Mouse (Mus musculus) ES-E14 (cell line): ENCODE data around the gene Gm45015. TPM values are rescaled to one million over a fixed set of nuclear protein-coding genes. Genes with fewer than 3 reads are reported as not detected.
A peak's percentile ranks its signal among the peaks of the same experiment; 100 is the strongest.
"Not testable (repeated sequence)": the region's sequence is repeated elsewhere in the genome, so short reads cannot be mapped to it uniquely, and the experiment has no call there.

Experiments used
- DNase-seq: peaks from one replicate; pipeline ENCODE4 v3.0.0-alpha.2; 2013; ENCODE audit warnings: low read depth, low spot score
- H3K27ac ChIP-seq: 2 replicates; pipeline ENCODE4 v1.5.1; 2012; ENCODE audit warnings: low read depth, mild to moderate bottlenecking, low read length, moderate library complexity, mixed read lengths; ENCODE audit not compliant: poor library complexity, insufficient read depth, severe bottlenecking
- H3K36me3 ChIP-seq: 2 replicates; pipeline ENCODE4 v1.6.1; 2012; ENCODE audit warnings: mild to moderate bottlenecking, low read length, moderate library complexity, mixed read lengths; ENCODE audit not compliant: control insufficient read depth, poor library complexity, insufficient read depth, severe bottlenecking
- H3K4me1 ChIP-seq, 2 experiments: fragments of 150-350 bp in 1 of 2; sonication (generic) in 1 of 2; 2 replicates each; pipeline ENCODE4 v1.6.1; 2012; ENCODE audit warnings: low read length in 2 of 2, mild to moderate bottlenecking in 1 of 2, mixed read lengths in 1 of 2; ENCODE audit not compliant: control insufficient read depth in 2 of 2, insufficient read depth in 2 of 2, poor library complexity in 1 of 2
- H3K4me3 ChIP-seq, 2 experiments: fragments of 150-350 bp in 1 of 2; sonication (generic) in 1 of 2; 2 replicates each; pipeline ENCODE4 v1.5.1; 2012; ENCODE audit warnings: low read length in 2 of 2, low read depth in 1 of 2, mild to moderate bottlenecking in 1 of 2, mixed read lengths in 1 of 2; ENCODE audit not compliant: insufficient read depth in 1 of 2, poor library complexity in 1 of 2, severe bottlenecking in 1 of 2
- H3K9ac ChIP-seq: 2 replicates; pipeline ENCODE4 v1.6.1; 2012; ENCODE audit warnings: low read depth, mild to moderate bottlenecking, low read length, mixed read lengths; ENCODE audit not compliant: poor library complexity, insufficient read depth, severe bottlenecking
- H3K9me3 ChIP-seq: fragments of 150-350 bp; sonication (generic); 2 replicates; pipeline ENCODE4 v1.6.1; 2012; ENCODE audit warnings: low read depth, mild to moderate bottlenecking, low read length; ENCODE audit not compliant: control insufficient read depth, insufficient read depth
- CHD2 ChIP-seq: IDR thresholded peaks from 2 replicates; pipeline ENCODE4 v1.6.1; 2014; ENCODE audit warnings: mild to moderate bottlenecking, low read depth, low read length, inconsistent platforms
- HCFC1 ChIP-seq: IDR thresholded peaks from 2 replicates; pipeline ENCODE4 v1.6.1; 2012; ENCODE audit warnings: low read length, inconsistent platforms, borderline replicate concordance; ENCODE audit not compliant: insufficient read depth
- MAFK ChIP-seq: IDR thresholded peaks from 2 replicates; pipeline ENCODE4 v1.6.1; 2014; ENCODE audit warnings: mild to moderate bottlenecking, low read depth, low read length, inconsistent platforms; ENCODE audit not compliant: insufficient read depth
- ZC3H11A ChIP-seq: IDR thresholded peaks from 2 replicates; pipeline ENCODE4 v1.6.1; 2012; ENCODE audit warnings: low read depth, mild to moderate bottlenecking, inconsistent platforms, low read length, borderline replicate concordance
- ZNF384 ChIP-seq: IDR thresholded peaks from 2 replicates; pipeline ENCODE4 v1.6.1; 2012; ENCODE audit warnings: low read depth, low read length, inconsistent platforms
- in situ Hi-C, 2 experiments: fragments of 600-800 bp; cut with MboI; formaldehyde crosslinking; loops; one replicate each; pipeline ENCODE4 v1.15.1; 2025; ENCODE audit warnings: low sequenced_read_pairs in 2 of 2, inconsistent platforms in 1 of 2; ENCODE audit not compliant: unreplicated experiment in 2 of 2
- total RNA-seq: library from RNA; depleted of rRNA; stranded (reverse); fragments of 300-350 nt; gene quantifications from 2 replicates; pipeline ENCODE4 v1.2.3, GENCODE M21; 2012; rRNA removed

Gm45015 gene
- total RNA-seq, 1 experiment: not detected

- DNase-seq: no peak
- no peaks in the 10 kb centered on the region for H3K9me3 ChIP-seq
- no peaks in the 10 kb centered on the region for H3K4me1 ChIP-seq
- H3K4me3 ChIP-seq: no peak overlapping the region
- no peaks in the 10 kb centered on the region for H3K36me3 ChIP-seq
- no peak overlapping the region for H3K27ac ChIP-seq
- no peak for TF ChIP-seq MAFK
- TF ChIP-seq HCFC1: no peak
- no peak overlapping the region for H3K9ac ChIP-seq
- in situ Hi-C loops: no loop called here
Observed at GRCm38 (mm10) chrX:73321029-73321428, 15.6 kb downstream of the Gm45015 start.

- TF ChIP-seq ZC3H11A: no peak
- TF ChIP-seq MAFK: no peak
- no peak for TF ChIP-seq CHD2
- no peak for TF ChIP-seq ZNF384
- no peak for TF ChIP-seq HCFC1
- Histone ChIP-seq H3K9ac (no peak overlapping the region), H3K9me3 (no peaks in the 10 kb centered on the region), H3K27ac (no peak overlapping the region), H3K4me1 (no peaks in the 10 kb centered on the region), H3K4me3 (no peak overlapping the region), H3K36me3 (no peaks in the 10 kb centered on the region)
- in situ Hi-C loops: no loop called here
- peak; percentile 11 for DNase-seq
Observed at GRCm38 (mm10) chrX:73312522-73312921, 24.1 kb downstream of the Gm45015 start.

- H3K4me3 ChIP-seq, H3K4me1 ChIP-seq, H3K36me3 ChIP-seq, H3K27ac ChIP-seq, in situ Hi-C loops, H3K9me3 ChIP-seq, H3K9ac ChIP-seq, DNase-seq: not testable (repeated sequence)
Observed at GRCm38 (mm10) chrX:73295745-73296144, 40.9 kb downstream of the Gm45015 start.

GRCm38 (mm10) chrX:73292876-73293275 lies 43.8 kb downstream of the Gm45015 start, which contains the start of the genes Xlr5a and Xlr5c:
Gene Xlr5a, minus strand, starts transcription at chrX:73292976.
Gene Xlr5c, minus strand, starts transcription at chrX:73292976.
- H3K36me3 ChIP-seq, in situ Hi-C loops, DNase-seq, H3K4me1 ChIP-seq, H3K9me3 ChIP-seq, H3K27ac ChIP-seq, H3K9ac ChIP-seq, H3K4me3 ChIP-seq: not testable (repeated sequence)

Other genes with a start within 250 kb of the Gm45015 start
- gene Xlr3a, start 239.7 kb downstream of the Gm45015 start, total RNA-seq: 9.6 and 28.8 TPM in 2 replicates
- gene Gm14685, start 219.8 kb downstream of the Gm45015 start, total RNA-seq: 0.32 and 1.7 TPM in 2 replicates
- gene Xlr5b, start 188.0 kb downstream of the Gm45015 start, total RNA-seq: 0.37 and 3.9 TPM in 2 replicates
- 0.21 and 0.58 TPM in 2 replicates for gene DXBay18, start 187.4 kb downstream of the Gm45015 start, total RNA-seq
- gene Spin2d, start 159.9 kb downstream of the Gm45015 start, total RNA-seq: not detected in 2 replicates
- gene Xlr3b, start 144.6 kb downstream of the Gm45015 start, total RNA-seq: 4.0 and 16.6 TPM in 2 replicates
- gene Xlr4b, start 122.5 kb downstream of the Gm45015 start, total RNA-seq: 0.58 and 6.6 TPM in 2 replicates
- 1.9 and 2.6 TPM in 2 replicates for gene F8a, start 108.5 kb downstream of the Gm45015 start, total RNA-seq
- gene Xlr4c, start 93.7 kb downstream of the Gm45015 start, total RNA-seq: 0.90 and 7.6 TPM in 2 replicates
- gene Xlr3c, start 71.5 kb downstream of the Gm45015 start, total RNA-seq: 1.4 and 8.9 TPM in 2 replicates
- 0.42 and 7.0 TPM in 2 replicates for gene Xlr5a, start 43.9 kb downstream of the Gm45015 start, total RNA-seq
- gene Xlr5c, start 43.9 kb downstream of the Gm45015 start, total RNA-seq: 0.42 and 7.1 TPM in 2 replicates
- 12.4 and 12.6 TPM in 2 replicates for gene Zfp275, start 5.8 kb upstream of the Gm45015 start, total RNA-seq
- gene Gm18336, start 61.9 kb upstream of the Gm45015 start, total RNA-seq: 6.2 and 15.6 TPM in 2 replicates
- gene Zfp92, start 74.3 kb upstream of the Gm45015 start, total RNA-seq: 0.04 and 0.05 TPM in 2 replicates
- 0.27 and 0.37 TPM in 2 replicates for gene Trex2, start 98.5 kb upstream of the Gm45015 start, total RNA-seq
- gene Haus7, start 122.2 kb upstream of the Gm45015 start, total RNA-seq: 29.4 and 31.1 TPM in 2 replicates
- gene Bgn, start 146.8 kb upstream of the Gm45015 start, total RNA-seq: 3.5 and 12.0 TPM in 2 replicates
- gene Atp2b3, start 166.2 kb upstream of the Gm45015 start, total RNA-seq: 0.04 and 0.26 TPM in 2 replicates